Mouse (Mus musculus) testis, adult 2 months (tissue): ENCODE measurements at regions not wholly inside any gene's neighbourhood (a gene's known extent, or its start where the extent isn't known, plus 50 kb on each side); places are given as distances from the start of the nearest gene placed in this dataset.

Experiments
- CTCF ChIP-seq: fragments of 200-500 bp; IDR thresholded peaks from 2 replicates; pipeline ENCODE4 v1.5.1; 2012; ENCODE audit warnings: low read depth, mild to moderate bottlenecking, inconsistent platforms, low read length, moderate library complexity; ENCODE audit not compliant: control insufficient read depth, insufficient read depth, insufficient replicate concordance
- POLR2A ChIP-seq: fragments of 200-500 bp; IDR thresholded peaks from 2 replicates; pipeline ENCODE4 v1.6.1; 2012; ENCODE audit warnings: low read depth, mild to moderate bottlenecking, inconsistent platforms, low read length, moderate library complexity; ENCODE audit not compliant: control insufficient read depth

GRCm38 (mm10) chr11:111610522-111611015, 544.6 kb downstream of the Kcnj2 start:
- no peak for TF ChIP-seq CTCF
- TF ChIP-seq POLR2A = no peak
